Mouse (Mus musculus) induced T-regulatory cell, adult 2 months (primary cell): ENCODE data around the gene Hoxb9.

Experiments
- DNase-seq: peaks from one replicate; pipeline ENCODE4 v3.0.0-alpha.2; 2012; ENCODE audit warnings: low read depth

Gene Hoxb9

GRCm38 (mm10) chr11:96313806-96314428, 42.7 kb downstream of the Hoxb9 start:
- no peak for DNase-seq

GRCm38 (mm10) chr11:96314671-96315343, 43.5 kb downstream of the Hoxb9 start:
- DNase-seq: peak; percentile 51

GRCm38 (mm10) chr11:96315344-96315681, 44.1 kb downstream of the Hoxb9 start:
- DNase-seq: no peak

GRCm38 (mm10) chr11:96316696-96317607, 45.7 kb downstream of the Hoxb9 start:
- peak; percentile 12 for DNase-seq

- DNase-seq: no peak
These were observed 46.5 kb downstream of the Hoxb9 start, which contains the start of gene Hoxb4 for GRCm38 (mm10) chr11:96317608-96318367. Hoxb4 (plus strand) TSS chr11:96318267.

- peak; percentile 83 for DNase-seq
These were observed 47.3 kb downstream of the Hoxb9 start for GRCm38 (mm10) chr11:96318368-96319070.

GRCm38 (mm10) chr11:96319071-96319902, 48.0 kb downstream of the Hoxb9 start:
- DNase-seq: peak; percentile 48

GRCm38 (mm10) chr11:96319910-96320309, 48.7 kb downstream of the Hoxb9 start:
- DNase-seq: peak; percentile 38

- no peak for DNase-seq
These were observed 49.4 kb downstream of the Hoxb9 start for GRCm38 (mm10) chr11:96320688-96321087.

- DNase-seq: no peak
These were observed 50.6 kb downstream of the Hoxb9 start for GRCm38 (mm10) chr11:96321846-96322245.

- no peak for DNase-seq
These were observed 51.5 kb downstream of the Hoxb9 start for GRCm38 (mm10) chr11:96322738-96323137.

- DNase-seq: no peak
These were observed 51.9 kb downstream of the Hoxb9 start, which contains the start of gene Hoxb3 for GRCm38 (mm10) chr11:96323154-96323553. Hoxb3 (plus strand) TSS chr11:96323326.

GRCm38 (mm10) chr11:96324125-96324524, 52.9 kb downstream of the Hoxb9 start:
- DNase-seq: no peak

GRCm38 (mm10) chr11:96324965-96325364, 53.7 kb downstream of the Hoxb9 start:
- DNase-seq: no peak

- DNase-seq: no peak
These were observed 54.5 kb downstream of the Hoxb9 start for GRCm38 (mm10) chr11:96325747-96326212.
